ENCODE assay signal across 30 mouse cellular contexts in the genomic region with DNA sequence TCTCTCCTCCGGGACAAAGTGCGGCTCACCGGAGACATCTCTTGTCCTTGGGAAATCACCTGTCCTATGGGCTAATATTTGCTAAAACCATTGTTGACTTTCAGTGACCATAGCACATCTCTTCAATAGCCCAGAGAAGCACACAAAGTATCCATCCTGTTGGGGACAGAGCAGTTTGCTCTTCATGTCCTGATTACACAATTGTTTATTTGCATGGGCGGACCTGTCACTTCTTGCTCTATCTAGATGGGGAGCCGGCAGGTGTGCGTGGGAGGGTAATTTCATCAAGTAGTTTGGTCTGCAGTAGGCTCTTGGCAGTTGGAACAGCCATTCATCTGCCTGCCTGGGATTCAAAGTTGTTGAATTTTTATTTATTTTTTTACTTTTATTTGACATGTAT. TPM values are rescaled to one million over a fixed set of nuclear protein-coding genes. Genes with fewer than 3 reads are reported as not detected.
DNase-seq lines count a peak whose midpoint lies in the region; ATAC-seq and TF ChIP-seq lines count a peak whose summit lies in the region.
"Had no signal": no experiment of that assay in that cellular context is flagged by ENCODE, and none has a peak within 500 bp of the region (broad histone marks: within the 10 kb centered on the region; RNA-seq: fewer than 3 reads in every experiment).

No protein-coding gene starts in this region.

- peaks cover 18% of the 10 kb centered on the region; the same call in 1 of the 2 replicates for H3K4me1 ChIP-seq in hindbrain, postnatal 0 days (ENCODE audit: insufficient read depth, low read length)
- peaks cover 29% of the 10 kb centered on the region for H3K4me1 ChIP-seq in hindbrain, embryonic 13.5 days (replicated peaks)
- H3K4me1 ChIP-seq in midbrain, postnatal 0 days (ENCODE audit: insufficient read depth, low read length): peaks cover 11% of the 10 kb centered on the region
- peaks cover 7% of the 10 kb centered on the region; the same call in 1 of the 2 replicates for H3K4me1 ChIP-seq in midbrain, embryonic 14.5 days (ENCODE audit: control insufficient read depth, insufficient read depth, low read length)

- peak; percentile 60 for DNase-seq in hindbrain, postnatal 0 days (ENCODE audit: low spot score)
- peak; percentile 57 for DNase-seq in midbrain, postnatal 0 days (ENCODE audit: low spot score)
- no peak for DNase-seq in midbrain, embryonic 14.5 days
- DNase-seq in layer of hippocampus, adult 9-11 months: peak; percentile 82
- peak; percentile 78 for DNase-seq in yolk sac, embryonic 10.5 days (ENCODE audit: low spot score)
- DNase-seq in spleen, postnatal 14 days (ENCODE audit: low spot score in 2 of 2): no peak
- DNase-seq in testis, postnatal 14 days (ENCODE audit: low spot score): no peak
- DNase-seq: adrenal gland, adult 8-10 months; cerebellum, adult 9-10 months; embryo, embryonic 11 days; gastrocnemius, postnatal 36 days; heart, adult 2 months; heart, postnatal 4 days; kidney, adult 11 months; kidney, postnatal 36 days; lung, embryonic 14.5 days; right cerebral cortex, postnatal 25 days; thymus, adult 18-20 months; thymus, postnatal 36 days had no signal

- no peak overlapping the region for H3K27ac ChIP-seq in hindbrain, postnatal 0 days
- no peak overlapping the region for H3K27ac ChIP-seq in hindbrain, embryonic 13.5 days
- no peak overlapping the region for H3K27ac ChIP-seq in midbrain, postnatal 0 days (ENCODE audit: low read depth, low read length)
- H3K27ac ChIP-seq in midbrain, embryonic 14.5 days (replicated peaks; ENCODE audit: low read depth, low read length): no peak overlapping the region
- H3K27ac ChIP-seq: embryonic facial prominence, embryonic 12.5 days; forebrain, embryonic 10.5 days; forebrain, embryonic 15.5 days; heart, adult 2 months; hindbrain, embryonic 14.5 days; kidney, embryonic 15.5 days; left cerebral cortex, adult 2 months had no signal

- H3K9me3 ChIP-seq in hindbrain, postnatal 0 days (ENCODE audit: low read length): no peaks in the 10 kb centered on the region
- no peaks in the 10 kb centered on the region for H3K9me3 ChIP-seq in hindbrain, embryonic 13.5 days
- no peaks in the 10 kb centered on the region for H3K9me3 ChIP-seq in midbrain, postnatal 0 days (ENCODE audit: low read length)
- no peaks in the 10 kb centered on the region for H3K9me3 ChIP-seq in midbrain, embryonic 14.5 days (ENCODE audit: control insufficient read depth, low read length)
- H3K9me3 ChIP-seq: forebrain, embryonic 10.5 days; forebrain, embryonic 15.5 days; heart, embryonic 12.5 days; kidney, embryonic 15.5 days had no signal

- H3K36me3 ChIP-seq in hindbrain, postnatal 0 days (ENCODE audit: insufficient read depth, low read length): no peaks in the 10 kb centered on the region
- H3K36me3 ChIP-seq in hindbrain, embryonic 13.5 days: no peaks in the 10 kb centered on the region
- H3K36me3 ChIP-seq in midbrain, postnatal 0 days (ENCODE audit: insufficient read depth, low read length): no peaks in the 10 kb centered on the region
- H3K36me3 ChIP-seq in midbrain, embryonic 14.5 days (ENCODE audit: control insufficient read depth, insufficient read depth, low read length): no peaks in the 10 kb centered on the region
- H3K36me3 ChIP-seq: embryonic facial prominence, embryonic 12.5 days; forebrain, embryonic 10.5 days; forebrain, embryonic 15.5 days; G1E; heart, embryonic 12.5 days; kidney, embryonic 15.5 days had no signal

- TF ChIP-seq CTCF in hindbrain, postnatal 0 days (IDR thresholded peaks at IDR 0.05; ENCODE audit: low read depth): no peak
- no peak for TF ChIP-seq CTCF in midbrain, postnatal 0 days (IDR thresholded peaks at IDR 0.05)

- H3K4me3 ChIP-seq in hindbrain, postnatal 0 days (ENCODE audit: low read length): no peak overlapping the region
- H3K4me3 ChIP-seq in hindbrain, embryonic 13.5 days: no peak overlapping the region
- no peak overlapping the region for H3K4me3 ChIP-seq in midbrain, postnatal 0 days (ENCODE audit: low read depth, low read length)
- H3K4me3 ChIP-seq in midbrain, embryonic 14.5 days (replicated peaks; ENCODE audit: low read depth, low read length): no peak overlapping the region
- H3K4me3 ChIP-seq: embryonic facial prominence, embryonic 12.5 days; forebrain, embryonic 10.5 days; forebrain, embryonic 15.5 days; heart, adult 2 months; heart, embryonic 12.5 days; kidney, embryonic 15.5 days; left cerebral cortex, adult 2 months had no signal

- H3K4me2 ChIP-seq in hindbrain, postnatal 0 days (ENCODE audit: low read depth, low read length): no peak overlapping the region
- H3K4me2 ChIP-seq in hindbrain, embryonic 13.5 days: no peak overlapping the region
- H3K4me2 ChIP-seq in midbrain, postnatal 0 days (ENCODE audit: low read depth, low read length, poor library complexity, severe bottlenecking): no peak overlapping the region
- H3K4me2 ChIP-seq in midbrain, embryonic 14.5 days (ENCODE audit: low read length): no peak overlapping the region
- H3K4me2 ChIP-seq: embryonic facial prominence, embryonic 12.5 days; forebrain, embryonic 15.5 days; heart, embryonic 12.5 days; hindbrain, embryonic 14.5 days; kidney, embryonic 15.5 days; lung, embryonic 14.5 days; midbrain, embryonic 11.5 days had no signal

- no peak for ATAC-seq in hindbrain, postnatal 0 days
- no peak for ATAC-seq in hindbrain, embryonic 13.5 days (ENCODE audit: low FRiP score)
- no peak for ATAC-seq in midbrain, postnatal 0 days (ENCODE audit: low FRiP score)
- ATAC-seq in midbrain, embryonic 14.5 days (ENCODE audit: low FRiP score, low TSS enrichment): no peak
- ATAC-seq: forebrain, embryonic 15.5 days; inflammation-experienced regulatory T-cells, adult 6 months had no signal

- H3K9ac ChIP-seq in hindbrain, postnatal 0 days (replicated peaks; ENCODE audit: low read length): no peak overlapping the region
- H3K9ac ChIP-seq in hindbrain, embryonic 13.5 days: no peak overlapping the region
- no peak overlapping the region for H3K9ac ChIP-seq in midbrain, postnatal 0 days (replicated peaks; ENCODE audit: low read length, poor library complexity, severe bottlenecking)
- H3K9ac ChIP-seq in midbrain, embryonic 14.5 days (replicated peaks; ENCODE audit: low read length): no peak overlapping the region
- H3K9ac ChIP-seq: embryonic facial prominence, embryonic 12.5 days; forebrain, embryonic 15.5 days; heart, embryonic 12.5 days; hindbrain, embryonic 14.5 days; kidney, embryonic 15.5 days; lung, embryonic 14.5 days had no signal

- 91% methylated on average over 6 of the region's 6 CpGs for WGBS in hindbrain, postnatal 0 days
- 93% methylated on average over 6 of the region's 6 CpGs for WGBS in hindbrain, embryonic 13.5 days
- WGBS in midbrain, postnatal 0 days: 98% methylated on average over 6 of the region's 6 CpGs
- WGBS in midbrain, embryonic 14.5 days: 94% methylated on average over 6 of the region's 6 CpGs

- H3K27me3 ChIP-seq in hindbrain, postnatal 0 days (ENCODE audit: insufficient read depth, low read length): no peaks in the 10 kb centered on the region
- no peaks in the 10 kb centered on the region for H3K27me3 ChIP-seq in hindbrain, embryonic 13.5 days
- no peaks in the 10 kb centered on the region; the same call in 1 of the 2 replicates for H3K27me3 ChIP-seq in midbrain, postnatal 0 days (ENCODE audit: insufficient read depth, low read length)
- no peaks in the 10 kb centered on the region for H3K27me3 ChIP-seq in midbrain, embryonic 14.5 days (ENCODE audit: control insufficient read depth, insufficient read depth, low read length)
- H3K27me3 ChIP-seq: embryonic facial prominence, embryonic 12.5 days; forebrain, embryonic 15.5 days; heart, embryonic 12.5 days; kidney, embryonic 15.5 days had no signal

RNA-seq across cellular contexts. Expression of a gene that starts 28.5 kb away (rescaled TPM):
- total RNA-seq in hindbrain, postnatal 0 days (2014; rRNA removed): 29.5 and 30.0 TPM in 2 replicates
- 11.2 and 17.2 TPM in 2 replicates for polyA plus RNA-seq in hindbrain, postnatal 0 days (2015; fragmentation: Nextera tagmentation; extraction: Ambion mirVana)
- 8.0 and 11.3 TPM in 2 replicates for polyA plus RNA-seq in hindbrain, embryonic 13.5 days (2015; fragmentation: Nextera tagmentation; extraction: Ambion mirVana)
- 36.2 and 36.7 TPM in 2 replicates for total RNA-seq in midbrain, postnatal 0 days (2014; rRNA removed)
- 15.8 and 16.6 TPM in 2 replicates for polyA plus RNA-seq in midbrain, postnatal 0 days (2015; fragmentation: Nextera tagmentation; extraction: Ambion mirVana)
- polyA plus RNA-seq in midbrain, embryonic 14.5 days (2014; fragmentation: Nextera tagmentation; extraction: Ambion mirVana): 3.9 and 10.0 TPM in 2 replicates

Comparison
In these comparisons a context has a peak if more than half of its experiments do, and no peak if none do; other contexts are left out.
1. DNase-seq: peak in hindbrain, postnatal 0 days (single experiment), midbrain, postnatal 0 days (single experiment), layer of hippocampus, adult 9-11 months (single experiment) and yolk sac, embryonic 10.5 days (single experiment); none in midbrain, embryonic 14.5 days (single experiment), spleen, postnatal 14 days (0 of 2) and testis, postnatal 14 days (single experiment).